Mouse (Mus musculus) kidney, adult 2 months (tissue): ENCODE results near the gene Mical3. TPM values are rescaled to one million over a fixed set of nuclear protein-coding genes. Genes with fewer than 3 reads are reported as not detected.

Experiments used
- DNase-seq: peaks from one replicate; pipeline ENCODE4 v3.0.0; 2021
- H3K27ac ChIP-seq: fragments of 200-500 bp; 2 replicates; pipeline ENCODE4 v1.5.1; 2012; ENCODE audit warnings: low read depth, low read length, control low read depth, inconsistent platforms; ENCODE audit not compliant: insufficient read depth
- H3K27me3 ChIP-seq: fragments of 200-500 bp; replicated peaks from 2 replicates; pipeline ENCODE4 v1.6.1; 2012; ENCODE audit warnings: mild to moderate bottlenecking, moderate library complexity, low read length, inconsistent platforms; ENCODE audit not compliant: control insufficient read depth, insufficient read depth
- H3K36me3 ChIP-seq: fragments of 200-500 bp; 2 replicates; pipeline ENCODE4 v1.6.1; 2012; ENCODE audit warnings: mild to moderate bottlenecking, moderate library complexity, low read length, inconsistent platforms; ENCODE audit not compliant: control insufficient read depth, insufficient read depth
- H3K4me1 ChIP-seq: fragments of 200-500 bp; 2 replicates; pipeline ENCODE4 v1.6.1; 2011; ENCODE audit warnings: low read length; ENCODE audit not compliant: control insufficient read depth, insufficient read depth
- H3K4me3 ChIP-seq: fragments of 200-500 bp; 2 replicates; pipeline ENCODE4 v1.5.1; 2011; ENCODE audit warnings: mild to moderate bottlenecking, low read depth, low read length, control low read depth; ENCODE audit not compliant: insufficient read depth
- CTCF ChIP-seq: fragments of 200-500 bp; conservative IDR thresholded peaks from 2 replicates; pipeline ENCODE4 v1.5.1; 2011; ENCODE audit warnings: low read depth, mild to moderate bottlenecking, control low read depth, low read length, moderate library complexity, mixed read lengths; ENCODE audit not compliant: insufficient read depth, insufficient read length
- POLR2A ChIP-seq: fragments of 200-500 bp; IDR thresholded peaks from one replicate; pipeline ENCODE4 v1.6.1; 2011; ENCODE audit warnings: low read depth, low read length, control low read depth
- WGBS: fragments of 180-500 bp; shearing (Covaris S2); methylation state at CpG from one replicate; pipeline ENCODE4 v1.1.7; 2018; 5-methylcytosine and 5-hydroxymethylcytosine counted together
- polyA plus RNA-seq: library from polyadenylated mRNA; depleted of rRNA; stranded (reverse); fragments of >200 nt; gene quantifications from 2 replicates; pipeline ENCODE4 v1.2.3, GENCODE M21; 2012

Mical3 gene
- polyA plus RNA-seq, 1 experiment, result 16.1 TPM

GRCm38 (mm10) chr6:121028514-121028913 lies 102.3 kb downstream of the Mical3 start:
- H3K4me1 ChIP-seq, result peaks cover 5% of the 10 kb centered on the region; the same call in 1 of the 2 replicates
- H3K36me3 ChIP-seq, result peaks cover 2% of the 10 kb centered on the region; the same call in 1 of the 2 replicates
- no peak overlapping the region for H3K27ac ChIP-seq
- H3K27me3 ChIP-seq, result no peaks in the 10 kb centered on the region
- H3K4me3 ChIP-seq, result no peak overlapping the region
- TF ChIP-seq POLR2A (no peak), CTCF (no peak)
- DNase-seq, result no peak
- 96% methylated on average over 8 of the region's 8 CpGs for WGBS

- Histone ChIP-seq H3K36me3 (no peaks in the 10 kb centered on the region), H3K27me3 (no peaks in the 10 kb centered on the region), H3K4me1 (peaks cover 5% of the 10 kb centered on the region; the same call in 1 of the 2 replicates), H3K27ac (no peak overlapping the region), H3K4me3 (no peak overlapping the region)
- WGBS, result 84% methylated on average over 5 of the region's 5 CpGs
- TF ChIP-seq CTCF (no peak), POLR2A (no peak)
- no peak for DNase-seq
Measured at GRCm38 (mm10) chr6:121027314-121027713, 103.5 kb downstream of the Mical3 start.

GRCm38 (mm10) chr6:121026866-121027265 lies 103.9 kb downstream of the Mical3 start:
- no peak overlapping the region for H3K4me3 ChIP-seq
- no peak for DNase-seq
- no peaks in the 10 kb centered on the region for H3K27me3 ChIP-seq
- H3K27ac ChIP-seq, result no peak overlapping the region
- WGBS, result 66% methylated on average over 7 of the region's 7 CpGs
- no peaks in the 10 kb centered on the region for H3K36me3 ChIP-seq
- peaks cover 5% of the 10 kb centered on the region; the same call in 1 of the 2 replicates for H3K4me1 ChIP-seq
- TF ChIP-seq CTCF (no peak), POLR2A (no peak)

GRCm38 (mm10) chr6:121026019-121026584 lies 104.7 kb downstream of the Mical3 start:
- Histone ChIP-seq H3K4me1 (peaks cover 5% of the 10 kb centered on the region; the same call in 1 of the 2 replicates), H3K36me3 (no peaks in the 10 kb centered on the region), H3K4me3 (no peak overlapping the region), H3K27ac (no peak overlapping the region), H3K27me3 (no peaks in the 10 kb centered on the region)
- DNase-seq, result no peak
- no peak for TF ChIP-seq CTCF
- TF ChIP-seq POLR2A, result no peak
- 69% methylated on average over 10 of the region's 10 CpGs for WGBS

- Histone ChIP-seq H3K36me3 (no peaks in the 10 kb centered on the region), H3K27ac (no peak overlapping the region), H3K4me1 (peaks cover 3% of the 10 kb centered on the region; the same call in 1 of the 2 replicates), H3K27me3 (no peaks in the 10 kb centered on the region), H3K4me3 (no peak overlapping the region)
- WGBS, result 83% methylated on average over 4 of the region's 4 CpGs
- TF ChIP-seq CTCF, result no peak
- no peak for TF ChIP-seq POLR2A
- no peak for DNase-seq
Measured at GRCm38 (mm10) chr6:121018147-121018546, 112.7 kb downstream of the Mical3 start.

GRCm38 (mm10) chr6:121017436-121018031 lies 113.3 kb downstream of the Mical3 start:
- DNase-seq, result peak; percentile 85
- no peaks in the 10 kb centered on the region for H3K36me3 ChIP-seq
- H3K4me1 ChIP-seq, result peaks cover 3% of the 10 kb centered on the region; the same call in 1 of the 2 replicates
- H3K27me3 ChIP-seq, result no peaks in the 10 kb centered on the region
- WGBS, result 45% methylated on average over 12 of the region's 12 CpGs
- no peak overlapping the region for H3K4me3 ChIP-seq
- no peak overlapping the region for H3K27ac ChIP-seq
- TF ChIP-seq POLR2A, result no peak
- TF ChIP-seq CTCF, result no peak

GRCm38 (mm10) chr6:121016097-121016496 lies 114.7 kb downstream of the Mical3 start:
- no peaks in the 10 kb centered on the region for H3K36me3 ChIP-seq
- no peak overlapping the region for H3K4me3 ChIP-seq
- WGBS, result 96% methylated on average over 5 of the region's 5 CpGs
- TF ChIP-seq CTCF (no peak), POLR2A (no peak)
- no peaks in the 10 kb centered on the region for H3K27me3 ChIP-seq
- no peak for DNase-seq
- peaks cover 3% of the 10 kb centered on the region; the same call in 1 of the 2 replicates for H3K4me1 ChIP-seq
- H3K27ac ChIP-seq, result no peak overlapping the region
